Mouse (Mus musculus): Measurements from ENCODE around the gene Dnmt1. TPM values are rescaled to one million over a fixed set of nuclear protein-coding genes. Genes with fewer than 3 reads are reported as not detected.

Gene Dnmt1
- polyA plus RNA-seq, 1 experiment from 2014 or later, result 46.8 TPM

GRCm38 (mm10) chr9:20876318-20877117 lies 83.2 kb downstream of the Dnmt1 start:
- WGBS, result 63% methylated on average over 8 of the region's 9 CpGs
- Histone ChIP-seq H3K9ac (ENCODE audit: low read depth, low read length) (no peak overlapping the region), H3K4me2 (ENCODE audit: low read depth, low read length) (no peak overlapping the region), H3K27ac (replicated peaks; ENCODE audit: low read depth, low read length) (no peak overlapping the region), H3K4me1 (ENCODE audit: control insufficient read depth, insufficient read depth, low read length) (no peaks in the 10 kb centered on the region), H3K36me3 (ENCODE audit: control insufficient read depth, insufficient read depth, low read length) (no peaks in the 10 kb centered on the region), H3K9me3 (ENCODE audit: control insufficient read depth, low read length) (no peaks in the 10 kb centered on the region), H3K4me3 (ENCODE audit: low read depth, low read length) (no peak overlapping the region), H3K27me3 (replicated peaks; ENCODE audit: control insufficient read depth, insufficient read depth, low read length) (no peaks in the 10 kb centered on the region)
- DNase-seq (ENCODE audit: low spot score) (no peak), ATAC-seq (ENCODE audit: low read depth) (no peak)

- H3K4me3 ChIP-seq (ENCODE audit: low read depth, low read length), result no peak overlapping the region
- H3K36me3 ChIP-seq (ENCODE audit: control insufficient read depth, insufficient read depth, low read length), result no peaks in the 10 kb centered on the region
- H3K9me3 ChIP-seq (ENCODE audit: control insufficient read depth, low read length), result no peaks in the 10 kb centered on the region
- DNase-seq (ENCODE audit: low spot score) (no peak), ATAC-seq (ENCODE audit: low read depth) (no peak)
- no peak overlapping the region for H3K4me2 ChIP-seq (ENCODE audit: low read depth, low read length)
- 61% methylated on average over 22 of the region's 23 CpGs for WGBS
- H3K9ac ChIP-seq (ENCODE audit: low read depth, low read length), result no peak overlapping the region
- peaks cover 7% of the 10 kb centered on the region for H3K27me3 ChIP-seq (replicated peaks; ENCODE audit: control insufficient read depth, insufficient read depth, low read length)
- no peak overlapping the region for H3K27ac ChIP-seq (replicated peaks; ENCODE audit: low read depth, low read length)
- H3K4me1 ChIP-seq (ENCODE audit: control insufficient read depth, insufficient read depth, low read length), result no peaks in the 10 kb centered on the region
These were observed 84.5 kb downstream of the Dnmt1 start for GRCm38 (mm10) chr9:20875021-20875790.

- ATAC-seq (ENCODE audit: low read depth) (no peak), DNase-seq (ENCODE audit: low spot score) (no peak)
- H3K4me2 ChIP-seq (ENCODE audit: low read depth, low read length), result no peak overlapping the region
- no peaks in the 10 kb centered on the region for H3K9me3 ChIP-seq (ENCODE audit: control insufficient read depth, low read length)
- H3K27me3 ChIP-seq (replicated peaks; ENCODE audit: control insufficient read depth, insufficient read depth, low read length), result peaks cover 24% of the 10 kb centered on the region
- H3K9ac ChIP-seq (ENCODE audit: low read depth, low read length), result no peak overlapping the region
- no peak overlapping the region for H3K4me3 ChIP-seq (ENCODE audit: low read depth, low read length)
- H3K27ac ChIP-seq (replicated peaks; ENCODE audit: low read depth, low read length), result no peak overlapping the region
- no peaks in the 10 kb centered on the region for H3K36me3 ChIP-seq (ENCODE audit: control insufficient read depth, insufficient read depth, low read length)
- no peaks in the 10 kb centered on the region for H3K4me1 ChIP-seq (ENCODE audit: control insufficient read depth, insufficient read depth, low read length)
- WGBS, result 80% methylated on average over 12 of the region's 12 CpGs
These were observed 86.2 kb downstream of the Dnmt1 start for GRCm38 (mm10) chr9:20873521-20873920.

- 70% methylated on average over 4 of the region's 10 CpGs for WGBS
- Histone ChIP-seq H3K4me3 (ENCODE audit: low read depth, low read length) (no peak overlapping the region), H3K4me1 (ENCODE audit: control insufficient read depth, insufficient read depth, low read length) (no peaks in the 10 kb centered on the region), H3K36me3 (ENCODE audit: control insufficient read depth, insufficient read depth, low read length) (no peaks in the 10 kb centered on the region), H3K9ac (ENCODE audit: low read depth, low read length) (no peak overlapping the region), H3K9me3 (ENCODE audit: control insufficient read depth, low read length) (no peaks in the 10 kb centered on the region), H3K27me3 (replicated peaks; ENCODE audit: control insufficient read depth, insufficient read depth, low read length) (peaks cover 29% of the 10 kb centered on the region), H3K27ac (replicated peaks; ENCODE audit: low read depth, low read length) (no peak overlapping the region), H3K4me2 (ENCODE audit: low read depth, low read length) (no peak overlapping the region)
- ATAC-seq (ENCODE audit: low read depth) (no peak), DNase-seq (ENCODE audit: low spot score) (no peak)
These were observed 86.7 kb downstream of the Dnmt1 start for GRCm38 (mm10) chr9:20872991-20873390.

GRCm38 (mm10) chr9:20870211-20871173 lies 89.2 kb downstream of the Dnmt1 start:
- 70% methylated on average over 12 of the region's 12 CpGs for WGBS
- no peaks in the 10 kb centered on the region for H3K9me3 ChIP-seq (ENCODE audit: control insufficient read depth, low read length)

GRCm38 (mm10) chr9:20869246-20869645 lies 90.4 kb downstream of the Dnmt1 start:
- Histone ChIP-seq H3K4me3 (ENCODE audit: low read depth, low read length) (peak overlapping the region; percentile 49), H3K9ac (ENCODE audit: low read depth, low read length) (peak overlapping the region; percentile 61; the same call in 1 of the 2 replicates), H3K27me3 (replicated peaks; ENCODE audit: control insufficient read depth, insufficient read depth, low read length) (peaks cover 36% of the 10 kb centered on the region), H3K27ac (replicated peaks; ENCODE audit: low read depth, low read length) (no peak overlapping the region), H3K4me2 (ENCODE audit: low read depth, low read length) (peak overlapping the region; percentile 59), H3K4me1 (ENCODE audit: control insufficient read depth, insufficient read depth, low read length) (no peaks in the 10 kb centered on the region), H3K36me3 (ENCODE audit: control insufficient read depth, insufficient read depth, low read length) (no peaks in the 10 kb centered on the region), H3K9me3 (ENCODE audit: control insufficient read depth, low read length) (no peaks in the 10 kb centered on the region)
- ATAC-seq (ENCODE audit: low read depth), result no peak
- WGBS, result 8% methylated on average over 16 of the region's 19 CpGs
- no peak for DNase-seq (ENCODE audit: low spot score)

More at GRCm38 (mm10) chr9:20870211-20871173, 89.2 kb downstream of the Dnmt1 start:
- H3K4me2 ChIP-seq (ENCODE audit: low read depth, low read length), result no peak overlapping the region
- DNase-seq (ENCODE audit: low spot score), result no peak
- H3K27me3 ChIP-seq (replicated peaks; ENCODE audit: control insufficient read depth, insufficient read depth, low read length), result peaks cover 36% of the 10 kb centered on the region
- no peaks in the 10 kb centered on the region for H3K36me3 ChIP-seq (ENCODE audit: control insufficient read depth, insufficient read depth, low read length)
- no peaks in the 10 kb centered on the region for H3K4me1 ChIP-seq (ENCODE audit: control insufficient read depth, insufficient read depth, low read length)
- H3K4me3 ChIP-seq (ENCODE audit: low read depth, low read length), result no peak overlapping the region
- H3K27ac ChIP-seq (replicated peaks; ENCODE audit: low read depth, low read length), result no peak overlapping the region
- no peak for ATAC-seq (ENCODE audit: low read depth)
- no peak overlapping the region for H3K9ac ChIP-seq (ENCODE audit: low read depth, low read length)

GRCm38 (mm10) chr9:20868448-20869001 lies 91.2 kb downstream of the Dnmt1 start, which contains the start of gene A230050P20Rik:
Gene A230050P20Rik, plus strand, starts transcription at chr9:20868642.
- H3K4me3 ChIP-seq (ENCODE audit: low read depth, low read length), result peak within 1 kb of the TSS; percentile 49
- DNase-seq (ENCODE audit: low spot score) (peak; percentile 39), ATAC-seq (ENCODE audit: low read depth) (peak; percentile 51)
- peaks cover 36% of the 10 kb centered on the region for H3K27me3 ChIP-seq (replicated peaks; ENCODE audit: control insufficient read depth, insufficient read depth, low read length)
- H3K4me2 ChIP-seq (ENCODE audit: low read depth, low read length), result peak within 1 kb of the TSS; percentile 59
- 10% methylated on average over 43 of the region's 53 CpGs for whole genome bisulfite sequencing
- H3K9me3 ChIP-seq (ENCODE audit: control insufficient read depth, low read length), result no peaks in the 10 kb centered on the region
- H3K27ac ChIP-seq (replicated peaks; ENCODE audit: low read depth, low read length), result no peak within 1 kb of the TSS
- H3K36me3 ChIP-seq (ENCODE audit: control insufficient read depth, insufficient read depth, low read length), result no peaks in the 10 kb centered on the region
- no peaks in the 10 kb centered on the region for H3K4me1 ChIP-seq (ENCODE audit: control insufficient read depth, insufficient read depth, low read length)
- H3K9ac ChIP-seq (ENCODE audit: low read depth, low read length), result peak within 1 kb of the TSS; percentile 61

GRCm38 (mm10) chr9:20866879-20867278 lies 92.8 kb downstream of the Dnmt1 start:
- Histone ChIP-seq H3K4me1 (ENCODE audit: control insufficient read depth, insufficient read depth, low read length) (no peaks in the 10 kb centered on the region), H3K4me3 (ENCODE audit: low read depth, low read length) (no peak overlapping the region), H3K27ac (replicated peaks; ENCODE audit: low read depth, low read length) (no peak overlapping the region), H3K4me2 (ENCODE audit: low read depth, low read length) (no peak overlapping the region), H3K36me3 (ENCODE audit: control insufficient read depth, insufficient read depth, low read length) (no peaks in the 10 kb centered on the region), H3K9ac (ENCODE audit: low read depth, low read length) (no peak overlapping the region), H3K9me3 (ENCODE audit: control insufficient read depth, low read length) (no peaks in the 10 kb centered on the region), H3K27me3 (replicated peaks; ENCODE audit: control insufficient read depth, insufficient read depth, low read length) (peaks cover 36% of the 10 kb centered on the region)
- WGBS, result 61% methylated on average over 3 of the region's 3 CpGs
- ATAC-seq (ENCODE audit: low read depth) (no peak), DNase-seq (ENCODE audit: low spot score) (no peak)

Measured in embryonic facial prominence, embryonic 14.5 days (tissue).